Mouse (Mus musculus) mouse embryonic stem cell (cell line): ENCODE data around the gene Spon1.

Source experiments
- in situ Hi-C, 2 experiments: fragments of 300-500 bp; cut with MboI; formaldehyde crosslinking; loops; 1 replicate in 1 of 2; 3 replicates in 1 of 2; pipeline ENCODE4 v1.14.3; 2019 to 2020; ENCODE audit warnings: low sequenced_read_pairs in 2 of 2, low pct_unique_long_range_greater_than_20kb in 1 of 2, mixed read lengths in 1 of 2; ENCODE audit not compliant: unreplicated experiment in 1 of 2

Gene Spon1

DNA sequence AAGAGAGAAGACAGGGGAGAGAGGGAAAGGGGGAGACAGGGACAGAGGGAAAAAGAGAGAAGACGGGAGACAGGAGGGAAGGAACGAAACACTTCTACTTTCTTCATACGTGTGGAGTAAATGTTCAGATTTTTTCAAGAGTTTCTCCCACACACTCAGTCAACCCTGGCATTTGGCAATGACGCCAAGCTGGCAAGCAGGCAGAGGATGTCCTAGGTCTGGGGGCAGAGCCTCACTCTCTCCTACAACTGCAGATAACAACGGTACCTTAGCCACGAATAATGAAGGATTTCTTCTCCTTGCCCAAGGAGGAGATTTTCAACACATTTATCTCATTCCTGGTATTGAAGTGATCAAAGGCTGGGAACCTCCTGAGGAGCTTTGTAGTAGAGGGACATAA is 321.5 kb downstream of the Spon1 start:
- in situ Hi-C loops: no loop called here

DNA sequence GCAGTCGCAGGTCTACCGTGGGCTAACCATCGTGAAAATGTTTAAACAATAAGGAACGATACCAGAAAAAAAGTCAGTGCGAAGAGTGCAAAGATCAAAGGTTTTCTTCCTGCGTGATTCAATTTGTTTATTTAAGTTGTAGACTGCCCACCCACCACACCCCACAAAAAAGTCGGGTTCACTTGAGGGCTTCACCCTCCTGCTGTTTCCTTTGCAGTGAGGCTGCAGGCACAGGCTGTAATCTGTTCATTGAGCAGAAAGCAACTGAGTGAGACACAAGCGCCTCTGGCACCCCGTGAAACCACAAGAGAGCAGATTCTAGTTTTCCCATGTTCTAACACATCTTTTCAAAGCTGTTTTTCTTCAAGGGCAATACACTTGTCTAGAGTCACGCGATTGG is 322.2 kb downstream of the Spon1 start:
- in situ Hi-C loops: no loop called here

DNA sequence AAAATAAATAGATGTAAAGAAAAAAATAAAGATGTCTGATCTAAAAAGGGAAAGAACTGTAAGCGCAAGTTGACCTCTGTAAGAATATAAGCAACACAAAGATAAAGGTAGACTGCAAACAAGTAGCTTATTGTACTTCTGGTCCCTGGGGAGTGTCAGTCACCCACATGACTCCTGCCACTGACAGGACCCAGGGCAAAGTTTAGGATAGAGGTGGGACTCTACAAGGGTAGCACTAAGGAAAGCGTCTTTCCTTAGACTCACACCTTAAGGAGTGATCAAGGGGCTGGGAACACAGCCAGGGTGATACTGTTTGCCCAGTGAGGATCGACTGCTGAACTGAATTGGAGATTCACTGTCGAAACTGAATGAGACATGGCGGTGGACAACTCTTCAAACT is 323.1 kb downstream of the Spon1 start:
- in situ Hi-C loops: no loop called here

DNA sequence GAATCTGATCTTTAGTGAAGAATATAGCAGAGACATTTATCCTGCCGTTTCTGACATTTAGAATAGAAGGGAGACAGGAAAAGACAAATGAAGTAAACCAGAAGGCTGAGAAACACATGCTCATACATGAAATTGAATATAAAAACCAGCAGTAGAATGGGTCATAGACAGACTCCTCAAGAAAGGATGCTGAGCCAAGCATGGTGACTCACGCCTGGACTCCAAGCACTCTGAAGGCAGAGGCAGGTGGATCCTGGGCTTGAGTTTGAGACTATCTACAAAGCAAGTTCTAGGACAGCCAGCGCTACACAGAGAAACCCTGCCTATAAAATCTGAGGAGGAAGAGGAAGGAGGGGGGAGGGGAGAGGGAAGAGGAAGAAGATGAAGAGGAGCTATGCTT is 324.4 kb downstream of the Spon1 start:
- in situ Hi-C loops: no loop called here

DNA sequence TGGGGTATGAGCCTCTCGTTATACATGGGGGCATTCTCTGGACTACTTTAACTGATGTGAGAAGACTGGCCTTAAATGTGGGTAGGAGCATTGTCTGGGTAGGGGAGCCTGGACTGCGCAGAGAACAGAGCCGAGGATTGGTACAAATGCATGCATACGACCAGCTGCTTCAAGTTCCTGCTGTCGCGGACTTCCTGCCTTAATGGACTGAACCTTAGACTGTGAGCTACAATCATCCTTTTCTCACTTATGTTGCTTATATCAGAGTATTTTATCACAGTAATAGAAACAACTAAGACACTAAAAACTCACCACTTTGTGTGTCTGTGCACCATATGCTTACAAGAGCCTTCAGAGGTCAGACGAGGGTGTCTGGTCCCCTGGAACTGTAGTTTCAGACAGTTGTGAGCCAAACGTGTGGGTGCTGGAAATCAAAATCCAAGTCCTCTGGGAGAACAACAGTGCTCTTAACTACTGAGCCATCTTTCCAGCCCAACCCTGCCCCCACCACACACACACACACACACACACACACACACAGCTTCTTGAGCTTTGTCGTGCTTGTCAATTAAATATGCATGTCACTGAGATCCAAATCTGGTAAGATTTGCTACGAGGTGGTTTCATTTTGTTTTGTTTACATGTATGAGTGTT is 325.2 kb downstream of the Spon1 start:
- in situ Hi-C loops: no loop called here
